Mouse (Mus musculus): ENCODE data around the gene Kif22.

Kif22 gene

GRCm38 (mm10) chr7:127004122-127004875 is 38.0 kb downstream of the Kif22 start:
- in situ Hi-C loops (cut with MboI; ENCODE audit: unreplicated experiment in 2 of 2), result loop anchor here in 1 of 2 experiments (10.0 kb wide), 1 partner anchor 49 kb away; the partner anchor contains the start of gene Sez6l2

- in situ Hi-C loops (cut with MboI; ENCODE audit: unreplicated experiment in 2 of 2), result loop anchor here in 1 of 2 experiments (10.0 kb wide), 1 partner anchor 49 kb away; the partner anchor contains the start of gene Sez6l2
These were observed 38.7 kb downstream of the Kif22 start for GRCm38 (mm10) chr7:127003620-127004019.

- in situ Hi-C loops (cut with MboI; ENCODE audit: unreplicated experiment in 2 of 2), result no loop called here
These were observed 42.7 kb downstream of the Kif22 start for GRCm38 (mm10) chr7:126999568-126999967.

- in situ Hi-C loops (cut with MboI; ENCODE audit: unreplicated experiment in 2 of 2), result no loop called here
These were observed 45.8 kb downstream of the Kif22 start for GRCm38 (mm10) chr7:126996449-126996848.

DNA sequence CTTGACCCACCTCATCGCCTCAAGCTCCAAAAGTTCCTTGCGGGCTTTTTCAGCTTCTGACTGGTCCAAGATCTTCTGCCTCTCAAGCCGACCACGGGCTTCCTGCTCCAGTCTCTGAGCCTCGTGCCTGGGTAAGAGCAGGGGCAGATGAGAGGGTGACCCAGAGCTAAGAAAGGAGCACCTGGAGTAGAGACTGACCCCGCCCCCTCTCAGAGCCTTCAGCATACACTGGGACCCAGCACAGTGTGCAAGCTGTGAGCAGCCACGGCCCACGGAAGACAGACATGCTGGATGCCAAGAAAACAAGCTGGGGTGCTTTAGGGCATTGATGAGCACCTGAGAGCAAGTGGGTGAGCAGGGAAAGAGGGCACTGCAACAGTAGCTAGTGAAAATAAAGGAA is 53.5 kb downstream of the Kif22 start:
- in situ Hi-C loops (cut with MboI; ENCODE audit: unreplicated experiment in 2 of 2), result no loop called here

DNA sequence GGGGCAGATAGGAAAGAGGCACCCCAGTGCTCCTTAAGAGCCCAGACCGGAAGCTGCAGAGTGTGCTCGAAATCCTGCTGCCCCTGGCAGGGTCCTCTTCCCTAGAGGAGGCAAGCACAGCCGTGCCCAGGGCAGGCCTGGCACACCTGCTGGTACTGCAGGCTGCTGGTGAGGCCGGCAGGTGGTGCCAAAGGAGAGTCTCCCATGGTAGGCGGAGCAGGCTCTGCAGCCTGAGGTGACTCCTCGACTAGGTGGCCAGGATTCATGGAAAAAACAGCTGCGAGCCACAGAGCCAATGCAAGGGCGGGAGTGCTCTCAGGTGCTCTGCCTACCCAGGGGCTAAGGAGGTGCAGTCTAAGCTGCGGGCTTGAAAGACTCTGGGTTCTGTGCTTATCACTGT is 56.0 kb downstream of the Kif22 start:
- in situ Hi-C loops (cut with MboI; ENCODE audit: unreplicated experiment in 2 of 2), result no loop called here

DNA sequence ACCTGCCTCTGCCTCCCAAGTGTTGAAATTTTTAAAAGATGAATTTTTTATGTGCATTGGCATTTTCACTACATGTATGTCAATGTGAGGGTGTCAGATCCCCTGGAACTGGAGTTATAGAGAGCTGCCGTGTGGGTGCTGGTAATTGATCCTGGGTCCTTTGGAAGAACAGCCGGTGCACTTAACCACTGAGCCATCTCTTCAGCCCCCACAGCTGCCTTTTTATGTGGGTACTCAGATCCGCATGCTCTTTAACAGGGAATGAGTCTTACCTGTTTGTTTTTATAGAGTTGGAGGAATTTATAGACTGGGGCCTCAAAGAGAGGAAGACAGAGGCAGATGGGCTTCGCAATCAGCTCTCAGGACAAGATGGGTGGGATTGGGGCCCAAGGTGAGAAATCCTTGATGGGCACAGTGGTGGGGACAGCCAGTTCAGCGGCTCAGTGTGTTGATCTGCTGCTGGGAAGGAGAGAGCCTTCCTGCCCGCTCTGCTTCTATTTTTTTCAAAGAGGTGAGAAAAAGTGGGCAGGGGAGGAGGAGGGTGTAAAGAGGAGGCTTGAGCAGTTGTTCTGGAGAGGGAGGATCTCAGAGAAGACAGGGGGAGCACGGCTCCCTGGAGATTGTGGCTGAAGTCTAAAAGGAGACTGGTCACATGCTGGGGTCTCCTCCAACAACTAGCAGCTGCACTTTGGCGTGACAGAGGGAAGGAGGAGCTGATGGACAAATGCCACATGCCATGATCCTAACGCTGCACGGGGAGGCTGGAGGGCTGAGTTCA is 57.4 kb downstream of the Kif22 start:
- in situ Hi-C loops (cut with MboI; ENCODE audit: unreplicated experiment in 2 of 2), result no loop called here

DNA sequence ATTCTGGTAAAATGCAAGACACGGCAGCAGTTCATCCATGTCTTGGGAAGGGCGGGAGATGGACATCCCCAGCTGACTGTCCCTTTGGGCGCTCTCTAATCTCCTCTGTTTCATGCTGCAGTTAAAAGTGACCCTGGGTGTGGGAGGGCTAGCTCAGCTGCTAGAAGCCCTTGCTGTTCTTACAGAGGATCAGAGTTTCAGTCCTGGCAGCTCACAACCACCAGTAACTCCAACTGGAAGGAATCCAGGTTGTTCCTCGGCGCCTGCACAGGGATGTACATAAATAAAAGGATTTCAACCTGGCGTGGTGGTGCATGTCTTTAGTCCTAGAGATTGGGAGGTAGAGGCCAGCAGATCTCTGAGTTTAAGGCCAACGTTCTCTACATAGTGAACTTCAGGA is 59.2 kb downstream of the Kif22 start:
- in situ Hi-C loops (cut with MboI; ENCODE audit: unreplicated experiment in 2 of 2), result no loop called here

- in situ Hi-C loops (cut with MboI; ENCODE audit: unreplicated experiment in 2 of 2), result no loop called here
These were observed 60.2 kb downstream of the Kif22 start for GRCm38 (mm10) chr7:126982054-126982453.

- in situ Hi-C loops (cut with MboI; ENCODE audit: unreplicated experiment in 2 of 2), result no loop called here
These were observed 60.7 kb downstream of the Kif22 start for GRCm38 (mm10) chr7:126981601-126982000.

GRCm38 (mm10) chr7:126978841-126979240 is 63.4 kb downstream of the Kif22 start:
- in situ Hi-C loops (cut with MboI; ENCODE audit: unreplicated experiment in 2 of 2), result loop anchor here in 1 of 2 experiments (5.0 kb wide), 1 partner anchor 33 kb away; the partner anchor contains the start of gene Mvp

Data from v-Abl transformed pro-B cells (cell line).